Mouse (Mus musculus) CH12.LX (cell line): Measurements from ENCODE around the gene Ncor2.
A peak's percentile ranks its signal among the peaks of the same experiment; 100 is the strongest.

Source experiments
- CTCF ChIP-seq, 2 experiments: IDR thresholded peaks in 1 of 2; conservative IDR thresholded peaks in 1 of 2; 2 replicates each; pipeline ENCODE4 v1.5.1; 2011 to 2012; ENCODE audit warnings: low read depth in 2 of 2, low read length in 2 of 2, improper control_type of control experiment in 1 of 2, inconsistent platforms in 1 of 2, mild to moderate bottlenecking in 1 of 2, moderate library complexity in 1 of 2
- ETS1 ChIP-seq: conservative IDR thresholded peaks from 2 replicates; pipeline ENCODE4 v1.6.1; 2012; ENCODE audit warnings: low read depth, mild to moderate bottlenecking, inconsistent platforms, low read length, improper control_type of control experiment, moderate library complexity
- HCFC1 ChIP-seq: IDR thresholded peaks from 2 replicates; pipeline ENCODE4 v1.6.1; 2012; ENCODE audit warnings: low read depth, mild to moderate bottlenecking, inconsistent platforms, low read length, improper control_type of control experiment
- MXI1 ChIP-seq: IDR thresholded peaks from 2 replicates; pipeline ENCODE4 v1.6.1; 2011; ENCODE audit warnings: mild to moderate bottlenecking, low read depth, low read length, improper control_type of control experiment
- POLR2A ChIP-seq: IDR thresholded peaks from 2 replicates; pipeline ENCODE4 v1.6.1; 2011; ENCODE audit warnings: low read depth, mild to moderate bottlenecking, improper control_type of control experiment, low read length
- TCF12 ChIP-seq: IDR thresholded peaks from 2 replicates; pipeline ENCODE4 v1.6.1; 2014; ENCODE audit warnings: low read depth, mild to moderate bottlenecking, inconsistent platforms, low read length, improper control_type of control experiment
- UBTF ChIP-seq: IDR thresholded peaks from 2 replicates; pipeline ENCODE4 v1.6.1; 2012; ENCODE audit warnings: low read depth, mild to moderate bottlenecking, inconsistent platforms, low read length, improper control_type of control experiment, moderate library complexity
- USF1 ChIP-seq: IDR thresholded peaks from 2 replicates; pipeline ENCODE4 v1.6.1; 2014; ENCODE audit warnings: low read depth, mild to moderate bottlenecking, inconsistent platforms, low read length, improper control_type of control experiment

DNA sequence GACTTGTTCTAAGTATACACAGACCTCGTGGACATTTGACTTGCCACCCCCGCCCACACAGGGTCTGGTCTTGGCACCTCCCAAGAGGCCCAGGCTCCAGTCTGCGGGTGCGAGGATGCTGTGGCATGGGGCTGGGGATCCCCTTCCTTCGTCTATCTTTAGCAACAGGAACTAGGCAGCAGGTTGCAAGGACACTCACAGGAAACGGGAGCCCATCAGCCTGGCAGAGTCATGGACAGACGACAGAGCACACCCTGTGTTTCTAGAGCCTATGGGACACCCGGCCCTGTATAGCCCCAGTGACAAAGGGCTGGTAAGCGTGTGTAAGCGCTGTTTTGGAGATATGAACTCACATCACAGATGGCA, 126.8 kb downstream of the Ncor2 start:
- TF ChIP-seq POLR2A (no peak; the same call in 1 of the 2 replicates), UBTF (no peak), ETS1 (peak; percentile 34), USF1 (no peak), TCF12 (no peak), HCFC1 (no peak), MXI1 (no peak), CTCF (conservative IDR thresholded peaks at IDR 0.05 in 1 of 2, IDR thresholded peaks at IDR 0.05 in 1 of 2; ENCODE audit: low read depth in 2 of 2, low read length in 2 of 2) (no peak)
